In genomic region chr9:37406372-37406771, GRCm38 (mm10) we compare ENCODE assay signal across 7 mouse cellular contexts. TPM values are rescaled to one million over a fixed set of nuclear protein-coding genes. Genes with fewer than 3 reads are reported as not detected.
A peak's percentile ranks its signal among the peaks of the same experiment; 100 is the strongest.
DNase-seq lines count a peak whose midpoint lies in the region; ATAC-seq and TF ChIP-seq lines count a peak whose summit lies in the region.

No protein-coding gene starts in this region.

- no peaks in the 10 kb centered on the region for H3K36me3 ChIP-seq in embryonic facial prominence, embryonic 11.5 days (replicated peaks; ENCODE audit: control insufficient read depth, insufficient read depth, low read depth, low read length)
- H3K36me3 ChIP-seq in midbrain, embryonic 12.5 days, result no peaks in the 10 kb centered on the region

- 0% methylated on average over 1 of the region's 1 CpGs for WGBS in lung, adult 2 months
- WGBS in embryonic facial prominence, embryonic 11.5 days, result 3% methylated on average over 1 of the region's 1 CpGs
- 0% methylated on average over 1 of the region's 1 CpGs for WGBS in midbrain, embryonic 12.5 days

- in situ Hi-C loops in Patski (cut with MboI; ENCODE audit: low pct_unique_long_range_greater_than_20kb), result no loop called here

- POLR2A ChIA-PET in Patski (lab: Charles Lee), result no interaction called here

- ATAC-seq in Patski, result peak; percentile 31
- no peak for ATAC-seq in embryonic facial prominence, embryonic 11.5 days (replicated peaks; ENCODE audit: insufficient number of reproducible peaks, low FRiP score, low TSS enrichment, low read depth)
- ATAC-seq in midbrain, embryonic 12.5 days (ENCODE audit: low FRiP score, low read depth), result peak; percentile 42; the same call in 1 of the 2 replicates

- no peak for DNase-seq in lung, adult 2 months
- DNase-seq in lung, postnatal 36 days, result no peak
- DNase-seq in Patski (ENCODE audit: low read depth, low spot score), result no peak
- DNase-seq in embryonic facial prominence, embryonic 11.5 days (ENCODE audit: low spot score), result peak; percentile 61
- DNase-seq in right cerebral cortex, postnatal 36 days (ENCODE audit: low spot score in 2 of 2), result no peak
- no peak for DNase-seq in heart, postnatal 4 days

- no peak overlapping the region for H3K4me3 ChIP-seq in lung, adult 2 months (replicated peaks; ENCODE audit: extremely low read depth, low read depth, low read length)
- no peak overlapping the region for H3K4me3 ChIP-seq in embryonic facial prominence, embryonic 11.5 days (ENCODE audit: low read depth, low read length)
- no peak overlapping the region for H3K4me3 ChIP-seq in midbrain, embryonic 12.5 days

- CTCF ChIA-PET in Patski (lab: Charles Lee), result interaction anchor here (1.0 to 2.0 kb wide), 7 partner anchors 8 to 230 kb away, joined by 3 to 7 read pairs (median 4); no protein-coding TSS in a partner anchor

- TF ChIP-seq CTCF in lung, adult 2 months (IDR thresholded peaks at IDR 0.05; ENCODE audit: insufficient read depth, low read length), result peak; percentile 70
- TF ChIP-seq CTCF in Patski (IDR thresholded peaks at IDR 0.05), result peak; percentile 82

- H3K4me2 ChIP-seq in embryonic facial prominence, embryonic 11.5 days (ENCODE audit: low read depth, low read length), result no peak overlapping the region
- no peak overlapping the region for H3K4me2 ChIP-seq in midbrain, embryonic 12.5 days (replicated peaks)

- no peak overlapping the region for H3K27ac ChIP-seq in embryonic facial prominence, embryonic 11.5 days (replicated peaks; ENCODE audit: low read depth, low read length)
- no peak overlapping the region for H3K27ac ChIP-seq in midbrain, embryonic 12.5 days (replicated peaks)

- H3K27me3 ChIP-seq in Patski, result peaks cover 21% of the 10 kb centered on the region
- H3K27me3 ChIP-seq in embryonic facial prominence, embryonic 11.5 days (ENCODE audit: control insufficient read depth, insufficient read depth, low read length), result peaks cover 4% of the 10 kb centered on the region
- H3K27me3 ChIP-seq in midbrain, embryonic 12.5 days, result peaks cover 11% of the 10 kb centered on the region

- no peaks in the 10 kb centered on the region for H3K9me3 ChIP-seq in embryonic facial prominence, embryonic 11.5 days (replicated peaks; ENCODE audit: control insufficient read depth, low read length)
- no peaks in the 10 kb centered on the region for H3K9me3 ChIP-seq in midbrain, embryonic 12.5 days

- H3K9ac ChIP-seq in embryonic facial prominence, embryonic 11.5 days (replicated peaks; ENCODE audit: low read length), result no peak overlapping the region
- H3K9ac ChIP-seq in midbrain, embryonic 12.5 days (replicated peaks), result no peak overlapping the region

- no peaks in the 10 kb centered on the region for H3K4me1 ChIP-seq in lung, adult 2 months (ENCODE audit: control insufficient read depth, insufficient read depth, low read length)
- no peaks in the 10 kb centered on the region for H3K4me1 ChIP-seq in embryonic facial prominence, embryonic 11.5 days (ENCODE audit: control insufficient read depth, insufficient read depth, low read length)
- H3K4me1 ChIP-seq in midbrain, embryonic 12.5 days, result 0 out of 2 replicates have a peak, but pooled peaks cover 5% of the 10 kb centered on the region

- TF ChIP-seq POLR2A in lung, adult 2 months (IDR thresholded peaks at IDR 0.05; ENCODE audit: borderline replicate concordance, extremely low read depth, low read depth, low read length), result no peak

RNA-seq across cellular contexts. Expression of gene Robo4, which starts 4.7 kb away (rescaled TPM):
- 67.8 and 88.4 TPM in 2 replicates for polyA plus RNA-seq in lung, adult 2 months (2012; rRNA removed)
- polyA plus RNA-seq in Patski (2021), result not detected
- polyA plus RNA-seq in embryonic facial prominence, embryonic 11.5 days (2014; fragmentation: Nextera tagmentation; extraction: Ambion mirVana), result 6.0 and 6.5 TPM in 2 replicates
- polyA plus RNA-seq in midbrain, embryonic 12.5 days (2016; fragmentation: Nextera tagmentation; extraction: Ambion mirVana), result 6.1 and 6.2 TPM in 2 replicates
- total RNA-seq in heart, postnatal 4 days (2021), result 10 to 100 TPM; 32.6 to 33.2 TPM

RNA-seq across cellular contexts. Expression of gene Robo3, which starts 26.7 kb away (rescaled TPM):
- polyA plus RNA-seq in lung, adult 2 months (2012; rRNA removed), result 0.07 and 0.22 TPM in 2 replicates
- polyA plus RNA-seq in Patski (2021), result 0.28 TPM
- polyA plus RNA-seq in embryonic facial prominence, embryonic 11.5 days (2014; fragmentation: Nextera tagmentation; extraction: Ambion mirVana), result 4.9 and 6.6 TPM in 2 replicates
- 52.2 and 65.0 TPM in 2 replicates for polyA plus RNA-seq in midbrain, embryonic 12.5 days (2016; fragmentation: Nextera tagmentation; extraction: Ambion mirVana)
- total RNA-seq in heart, postnatal 4 days (2021), result under 1 TPM in 1 of 2 experiments, not detected in 1; 0.05 TPM

RNA-seq across cellular contexts. Expression of gene Hepacam, which starts 39.2 kb away (rescaled TPM):
- polyA plus RNA-seq in lung, adult 2 months (2012; rRNA removed), result 2.0 and 2.9 TPM in 2 replicates
- not detected for polyA plus RNA-seq in Patski (2021)
- not detected in 2 replicates for polyA plus RNA-seq in embryonic facial prominence, embryonic 11.5 days (2014; fragmentation: Nextera tagmentation; extraction: Ambion mirVana)
- polyA plus RNA-seq in midbrain, embryonic 12.5 days (2016; fragmentation: Nextera tagmentation; extraction: Ambion mirVana), result 0.26 TPM in 2 replicates
- not detected for total RNA-seq in heart, postnatal 4 days (2021)

RNA-seq across cellular contexts. Expression of gene Ccdc15, which starts 58.1 kb away (rescaled TPM):
- polyA plus RNA-seq in lung, adult 2 months (2012; rRNA removed), result 1.7 and 2.1 TPM in 2 replicates
- polyA plus RNA-seq in Patski (2021), result 1.3 TPM
- polyA plus RNA-seq in embryonic facial prominence, embryonic 11.5 days (2014; fragmentation: Nextera tagmentation; extraction: Ambion mirVana), result 5.5 and 8.0 TPM in 2 replicates
- 11.3 and 13.5 TPM in 2 replicates for polyA plus RNA-seq in midbrain, embryonic 12.5 days (2016; fragmentation: Nextera tagmentation; extraction: Ambion mirVana)
- total RNA-seq in heart, postnatal 4 days (2021), result 1 to 10 TPM; 3.6 TPM
